Mouse (Mus musculus): Measurements from ENCODE around the gene Hira. TPM values are rescaled to one million over a fixed set of nuclear protein-coding genes. Genes with fewer than 3 reads are reported as not detected.
"Not testable (repeated sequence)": the region's sequence is repeated elsewhere in the genome, so short reads cannot be mapped to it uniquely, and the experiment has no call there.

Hira gene
- total RNA-seq (2022): 10 to 100 TPM; 22.3 to 40.6 (median 27.0) TPM

- peak; percentile 89 to 93 for DNase-seq (ENCODE audit: low spot score in 2 of 2)
Observed at GRCm38 (mm10) chr16:18876442-18877308, at the start of gene Hira, which contains the start of gene Mrpl40. Hira (plus strand) TSS chr16:18877037. Mrpl40 (minus strand) TSS chr16:18876862.

- DNase-seq (ENCODE audit: low spot score in 2 of 2): no peak
Observed at GRCm38 (mm10) chr16:18828630-18829029, 48.2 kb upstream of the Hira start.

- DNase-seq (ENCODE audit: low spot score in 2 of 2): no peak
Observed at GRCm38 (mm10) chr16:18829102-18829501, 47.7 kb upstream of the Hira start.

GRCm38 (mm10) chr16:18833486-18833885, 43.4 kb upstream of the Hira start:
- no peak for DNase-seq (ENCODE audit: low spot score in 2 of 2)

GRCm38 (mm10) chr16:18836073-18836467, 40.8 kb upstream of the Hira start:
- no peak for DNase-seq (ENCODE audit: low spot score in 2 of 2)

GRCm38 (mm10) chr16:18836468-18837208, 40.2 kb upstream of the Hira start, which contains the start of the genes 2510002D24Rik and Gm28539:
2510002D24Rik (plus strand) TSS chr16:18836578.
Gm28539 (plus strand) TSS chr16:18836584.
- DNase-seq (ENCODE audit: low spot score in 2 of 2): peak; percentile 85 to 90

GRCm38 (mm10) chr16:18838346-18838745, 38.5 kb upstream of the Hira start:
- peak in 1 of 2 experiments; percentile 10 for DNase-seq (ENCODE audit: low spot score in 2 of 2)

- no peak for DNase-seq (ENCODE audit: low spot score in 2 of 2)
Observed at GRCm38 (mm10) chr16:18846301-18846820, 30.5 kb upstream of the Hira start.

- DNase-seq (ENCODE audit: low spot score in 2 of 2): not testable (repeated sequence)
Observed at GRCm38 (mm10) chr16:18849521-18850190, 27.2 kb upstream of the Hira start.

GRCm38 (mm10) chr16:18858551-18858950, 18.3 kb upstream of the Hira start:
- DNase-seq (ENCODE audit: low spot score in 2 of 2): no peak

GRCm38 (mm10) chr16:18860186-18860585, 16.7 kb upstream of the Hira start:
- DNase-seq (ENCODE audit: low spot score in 2 of 2): peak; percentile 29 to 61

GRCm38 (mm10) chr16:18870495-18870894, 6.3 kb upstream of the Hira start:
- DNase-seq (ENCODE audit: low spot score in 2 of 2): not testable (repeated sequence)

GRCm38 (mm10) chr16:18876091-18876441, 771 bp upstream of the Hira start:
- DNase-seq (ENCODE audit: low spot score in 2 of 2): peak in 1 of 2 experiments; percentile 2

GRCm38 (mm10) chr16:18877386-18878090, 701 bp downstream of the Hira start:
- DNase-seq (ENCODE audit: low spot score in 2 of 2): no peak

- DNase-seq (ENCODE audit: low spot score in 2 of 2): no peak
Observed at GRCm38 (mm10) chr16:18878091-18878720, 1.4 kb downstream of the Hira start.

- DNase-seq (ENCODE audit: low spot score in 2 of 2): no peak
Observed at GRCm38 (mm10) chr16:18884044-18884443, 7.2 kb downstream of the Hira start.

GRCm38 (mm10) chr16:18893840-18894372, 17.1 kb downstream of the Hira start:
- no peak for DNase-seq (ENCODE audit: low spot score in 2 of 2)

GRCm38 (mm10) chr16:18895249-18895648, 18.4 kb downstream of the Hira start:
- DNase-seq (ENCODE audit: low spot score in 2 of 2): no peak

- no peak for DNase-seq (ENCODE audit: low spot score in 2 of 2)
Observed at GRCm38 (mm10) chr16:18896429-18896828, 19.6 kb downstream of the Hira start.

- no peak for DNase-seq (ENCODE audit: low spot score in 2 of 2)
Observed at GRCm38 (mm10) chr16:18905648-18906047, 28.8 kb downstream of the Hira start.
